Mouse (Mus musculus) v-Abl transformed pro-B cells (cell line): ENCODE measurements around the gene Kit.

Experiments used
- in situ Hi-C, 2 experiments: fragments of 400-800 bp; cut with MboI; formaldehyde crosslinking; loops; one replicate each; pipeline ENCODE4 v1.15.1; 2025; ENCODE audit not compliant: unreplicated experiment in 2 of 2

The Kit gene

DNA sequence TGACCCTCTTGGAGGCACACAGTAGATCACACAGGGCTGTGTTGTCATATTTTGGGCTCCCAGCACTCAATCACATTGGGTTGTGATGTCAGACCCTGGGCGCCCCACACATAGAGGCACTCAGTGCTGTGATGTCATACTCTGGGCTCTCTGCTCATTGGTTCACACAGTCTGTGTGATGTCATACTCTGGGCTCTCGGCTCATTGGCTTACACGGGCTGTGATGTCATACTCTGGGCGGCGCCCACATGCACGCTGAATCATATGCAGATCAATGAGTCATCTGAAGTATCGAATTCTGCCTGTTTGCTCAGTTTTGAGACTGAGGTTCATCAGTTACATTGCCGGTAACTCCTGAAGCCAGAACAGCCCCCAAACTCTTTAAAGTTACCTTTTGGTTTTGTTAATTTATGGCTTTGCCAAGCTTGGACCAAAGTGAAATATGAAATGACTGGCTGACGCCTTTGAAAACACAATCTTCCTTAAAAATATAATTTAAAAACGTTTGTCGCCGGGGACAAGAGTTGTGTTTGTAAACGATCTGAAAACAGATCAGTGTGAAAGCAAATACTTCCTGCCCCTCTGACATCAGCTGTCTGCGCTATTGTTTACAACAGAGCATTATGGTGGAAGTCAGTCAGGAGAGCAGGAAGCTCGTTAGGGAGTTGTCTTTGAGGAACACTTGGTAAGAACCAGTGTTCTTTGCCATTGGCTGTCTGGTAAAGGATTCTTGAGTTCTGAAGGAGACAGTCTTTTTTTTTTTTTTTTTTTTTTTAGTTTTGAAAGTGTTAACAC, 15.0 kb downstream of the Kit start:
- in situ Hi-C loops = no loop called here

DNA sequence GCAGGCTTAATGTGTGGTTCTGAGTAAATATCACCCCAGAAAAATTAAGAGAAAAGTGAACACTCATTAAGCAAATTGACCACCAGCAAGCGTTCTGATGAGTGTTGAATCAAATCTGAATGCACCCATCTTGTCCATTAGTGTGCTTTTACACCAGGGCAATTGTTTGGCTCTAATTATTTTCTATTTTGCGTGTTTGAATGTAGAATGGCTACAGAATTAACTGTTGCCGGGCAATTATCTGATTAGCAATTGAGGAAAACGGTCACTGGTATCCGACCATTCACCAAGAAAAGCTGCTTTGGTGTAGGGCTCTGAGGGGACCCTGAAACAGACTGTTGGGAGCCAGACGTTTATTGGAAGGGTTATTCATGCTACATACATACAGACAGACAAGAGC, 16.2 kb downstream of the Kit start:
- in situ Hi-C loops = no loop called here

DNA sequence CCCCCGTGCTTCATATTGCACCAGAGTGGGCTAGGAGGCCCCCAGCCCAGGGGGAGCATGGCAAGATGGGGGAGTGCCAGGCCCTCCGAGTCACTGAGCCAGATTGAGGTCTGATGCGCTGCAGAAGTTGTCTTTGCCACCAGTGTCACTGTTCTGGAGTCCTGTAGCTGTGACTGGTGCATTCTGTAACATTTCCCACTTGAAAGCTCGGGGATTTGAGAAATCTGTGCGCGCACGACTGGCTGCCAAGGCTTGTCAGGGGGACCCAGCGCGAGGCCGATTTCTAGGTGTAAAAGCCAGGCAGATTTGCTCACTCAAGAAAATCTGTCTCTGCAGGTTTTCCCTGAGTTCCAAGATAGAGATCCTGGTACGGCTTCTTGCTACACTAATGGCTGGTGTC, 16.9 kb downstream of the Kit start:
- in situ Hi-C loops = no loop called here

DNA sequence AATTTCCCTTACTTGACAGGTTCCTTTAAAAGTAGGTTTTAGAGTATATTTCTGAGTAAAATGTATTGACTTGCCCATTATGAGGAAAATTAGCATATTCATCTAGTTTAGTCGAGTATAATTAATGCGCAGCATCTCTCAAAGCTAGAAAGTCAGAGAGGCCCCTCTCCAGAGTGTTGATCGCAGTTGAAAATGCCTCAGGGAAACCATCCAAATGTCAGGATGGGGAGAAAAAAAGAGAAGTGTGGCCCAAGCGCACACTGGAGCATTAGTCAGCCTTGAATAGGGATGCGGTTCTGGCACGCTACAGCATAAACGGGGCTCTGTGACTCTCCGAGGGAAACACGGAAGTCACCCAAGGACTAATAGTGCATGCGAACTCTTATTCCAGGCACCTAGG, 20.6 kb downstream of the Kit start:
- in situ Hi-C loops = no loop called here

DNA sequence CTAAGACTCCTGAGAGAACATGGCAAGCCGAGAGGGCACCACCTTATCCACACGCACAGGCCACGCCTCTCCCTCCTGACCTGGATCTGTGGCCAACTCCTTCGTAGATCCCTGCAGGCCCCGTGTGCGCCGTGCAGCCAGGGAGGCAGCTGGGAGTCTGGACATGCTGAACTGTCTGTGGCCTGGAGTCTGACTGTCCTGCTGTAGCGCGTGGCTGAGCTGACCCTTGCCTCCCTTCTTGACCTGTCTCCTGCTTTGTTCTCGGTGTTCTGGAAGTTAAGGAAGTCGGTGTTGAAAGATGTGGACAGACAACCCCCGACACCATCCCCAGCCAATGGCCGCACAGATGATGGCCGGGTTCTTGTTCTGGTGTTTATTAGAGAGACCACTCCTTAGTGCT, 21.5 kb downstream of the Kit start:
- in situ Hi-C loops = no loop called here

DNA sequence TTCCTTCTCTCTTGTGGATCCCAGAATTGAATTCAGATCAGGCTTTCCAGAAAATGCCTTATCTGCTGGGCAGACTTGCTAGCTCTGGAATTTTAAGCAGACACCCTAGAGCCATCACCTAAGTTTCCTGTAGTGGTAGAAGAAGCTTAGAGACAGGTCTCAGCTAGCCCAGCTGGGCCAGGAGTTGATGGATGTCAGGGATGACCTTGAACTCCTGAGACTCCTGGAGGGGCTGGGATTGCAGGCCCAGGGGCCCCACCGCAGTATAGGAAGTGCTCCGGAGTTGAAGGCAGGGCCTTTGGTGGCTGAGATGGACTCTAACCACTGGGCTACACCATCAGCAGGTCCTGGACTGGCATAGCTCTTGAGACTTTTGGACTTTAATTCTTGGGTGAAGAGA, 22.6 kb downstream of the Kit start:
- in situ Hi-C loops = no loop called here

DNA sequence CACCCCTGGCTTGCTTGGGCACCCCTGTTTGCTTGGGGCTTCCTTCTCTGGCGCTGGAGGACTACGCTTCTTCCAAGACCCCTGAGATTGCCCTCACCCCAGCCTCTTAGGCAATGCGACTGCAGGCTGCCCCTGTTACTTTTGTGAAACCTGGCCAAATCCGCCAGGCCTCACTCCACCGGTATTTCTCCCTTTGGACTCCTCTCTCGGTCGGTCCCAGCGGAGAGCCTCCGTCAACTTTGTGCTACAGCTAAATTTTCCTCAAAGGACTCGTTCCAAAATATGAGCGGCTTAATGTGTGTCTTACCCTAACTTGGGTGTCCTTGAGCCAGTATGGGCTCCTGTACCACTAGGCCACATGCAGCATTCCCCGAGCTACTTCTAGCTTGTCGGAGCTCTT, 23.8 kb downstream of the Kit start:
- in situ Hi-C loops = no loop called here

DNA sequence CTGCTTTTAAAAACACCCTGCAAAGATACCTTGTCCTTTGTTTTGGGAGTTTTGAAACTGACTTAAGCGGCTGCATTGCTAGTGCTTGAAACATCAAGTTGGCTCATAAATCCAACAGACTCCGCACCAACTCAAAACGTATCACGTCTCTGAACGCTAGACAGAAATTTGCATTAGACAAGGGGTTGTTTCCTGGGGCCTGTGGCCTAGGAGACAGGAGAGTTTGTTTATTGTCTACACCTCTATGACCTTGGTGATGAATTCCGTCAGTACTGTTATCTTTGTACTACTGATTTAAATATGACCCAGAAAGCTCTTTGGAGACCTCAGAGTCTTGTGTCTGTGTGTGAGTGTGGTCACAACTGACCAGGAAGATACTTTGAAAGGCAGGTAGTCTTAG, 25.3 kb downstream of the Kit start:
- in situ Hi-C loops = no loop called here

DNA sequence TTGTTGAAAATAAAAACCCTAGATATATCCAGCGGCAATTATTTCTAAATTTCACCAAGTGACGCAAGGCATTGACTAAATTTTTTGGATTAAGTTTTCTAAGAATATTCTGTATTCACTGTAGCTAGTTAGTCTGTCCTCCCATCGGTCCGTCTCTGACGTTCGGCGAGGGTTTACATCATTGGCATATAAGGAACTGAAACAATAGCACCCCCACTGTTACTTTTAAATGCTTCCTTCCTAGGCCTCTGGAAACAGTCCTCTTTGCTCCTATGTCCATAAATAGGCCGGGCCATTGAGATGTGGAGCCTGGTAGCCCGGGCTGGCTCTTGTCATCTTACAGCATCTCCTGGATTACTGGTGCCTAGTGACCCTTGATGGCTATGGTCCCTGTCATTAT, 29.5 kb downstream of the Kit start:
- in situ Hi-C loops = no loop called here

DNA sequence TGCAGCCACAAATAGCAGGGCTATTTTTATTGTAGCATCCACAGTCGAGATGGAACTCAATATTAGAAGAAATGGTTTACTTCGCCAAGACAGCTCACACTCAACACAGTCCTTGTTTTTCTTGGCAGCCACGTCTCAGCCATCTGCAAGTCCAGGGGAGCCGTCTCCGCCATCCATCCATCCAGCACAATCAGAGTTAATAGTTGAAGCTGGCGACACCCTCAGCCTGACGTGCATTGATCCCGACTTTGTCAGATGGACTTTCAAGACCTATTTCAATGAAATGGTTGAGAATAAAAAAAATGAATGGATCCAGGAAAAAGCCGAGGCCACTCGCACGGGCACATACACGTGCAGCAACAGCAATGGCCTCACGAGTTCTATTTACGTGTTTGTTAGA, 32.2 kb downstream of the Kit start:
- in situ Hi-C loops = no loop called here

DNA sequence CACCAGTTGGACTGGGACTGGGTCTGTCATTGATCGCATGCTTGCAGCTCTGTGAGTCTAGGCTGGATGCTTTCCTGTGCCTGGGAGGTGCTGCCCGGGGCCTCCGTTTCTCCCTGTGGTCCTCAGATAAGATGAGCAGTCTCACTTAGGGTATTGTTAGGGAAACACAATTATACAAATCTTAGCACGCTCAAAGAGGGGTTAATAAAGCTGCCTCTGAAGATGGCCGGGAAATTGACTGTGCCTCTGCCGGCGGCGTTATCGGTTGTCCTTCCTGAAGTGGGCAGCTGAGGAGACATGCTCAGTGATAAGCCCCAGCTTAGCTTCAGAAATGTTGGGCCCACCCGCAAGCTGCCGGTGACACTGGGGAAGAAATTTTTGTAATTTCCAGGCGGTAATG, 33.3 kb downstream of the Kit start:
- in situ Hi-C loops = no loop called here

DNA sequence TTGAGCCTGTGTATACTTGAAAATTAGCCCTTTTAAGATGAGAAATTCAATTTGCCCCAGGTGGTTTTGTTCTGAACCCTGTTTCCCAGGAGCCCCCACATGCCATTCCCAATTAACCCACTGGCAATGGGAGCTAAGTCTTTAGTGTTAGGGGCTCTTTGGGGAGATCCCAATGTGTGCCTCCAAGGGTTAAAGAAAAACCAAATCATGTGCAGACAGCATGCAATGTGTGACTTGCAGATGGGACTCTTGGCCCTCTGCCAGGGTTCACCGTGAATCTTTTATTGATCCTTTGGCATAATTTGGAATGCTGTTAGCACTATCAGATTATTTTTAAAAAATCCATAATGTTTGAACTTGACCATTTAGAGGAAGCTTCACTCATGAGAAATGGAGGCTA, 37.7 kb downstream of the Kit start:
- in situ Hi-C loops = no loop called here

DNA sequence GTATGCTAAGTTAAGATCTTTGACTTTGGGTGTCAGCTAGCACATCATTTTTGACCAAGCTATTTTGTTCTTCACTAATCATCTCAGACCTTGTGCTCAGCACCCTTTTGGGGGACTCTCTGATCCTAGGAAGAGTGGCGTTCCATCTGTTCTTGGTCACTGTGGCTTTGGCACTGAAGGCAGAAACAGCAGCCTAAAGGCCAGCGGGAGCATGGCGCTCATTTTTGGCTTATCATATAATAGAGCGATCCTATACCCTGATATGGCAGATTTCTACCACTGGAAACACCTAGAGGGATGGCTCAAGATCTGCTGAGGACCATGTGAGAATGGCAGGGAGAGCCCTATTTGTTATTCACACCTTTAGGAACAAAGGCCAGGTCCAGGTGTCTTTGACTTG, 38.2 kb downstream of the Kit start:
- in situ Hi-C loops = no loop called here

DNA sequence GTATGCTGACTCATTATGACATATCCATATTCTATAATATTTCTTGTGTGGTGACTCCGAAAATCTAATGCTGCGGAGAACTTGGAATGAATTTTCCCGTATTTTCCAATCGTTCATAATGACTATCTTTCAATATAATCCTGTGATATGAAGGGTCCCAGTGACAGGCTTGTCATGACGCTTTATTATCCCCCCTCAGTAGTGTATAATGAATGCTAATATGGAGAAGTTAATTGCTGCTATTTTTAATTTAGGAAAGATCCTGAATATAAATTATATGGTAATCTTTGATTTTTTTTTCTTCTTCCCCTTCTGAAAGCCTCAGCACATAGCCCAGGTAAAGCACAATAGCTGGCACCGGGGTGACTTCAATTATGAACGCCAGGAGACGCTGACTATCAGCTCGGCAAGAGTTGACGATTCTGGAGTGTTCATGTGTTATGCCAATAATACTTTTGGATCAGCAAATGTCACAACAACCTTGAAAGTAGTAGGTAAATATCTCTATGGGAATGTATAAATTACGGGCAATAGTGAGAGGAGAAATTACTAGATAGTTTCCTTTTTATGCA, 40.4 kb downstream of the Kit start:
- in situ Hi-C loops = no loop called here

DNA sequence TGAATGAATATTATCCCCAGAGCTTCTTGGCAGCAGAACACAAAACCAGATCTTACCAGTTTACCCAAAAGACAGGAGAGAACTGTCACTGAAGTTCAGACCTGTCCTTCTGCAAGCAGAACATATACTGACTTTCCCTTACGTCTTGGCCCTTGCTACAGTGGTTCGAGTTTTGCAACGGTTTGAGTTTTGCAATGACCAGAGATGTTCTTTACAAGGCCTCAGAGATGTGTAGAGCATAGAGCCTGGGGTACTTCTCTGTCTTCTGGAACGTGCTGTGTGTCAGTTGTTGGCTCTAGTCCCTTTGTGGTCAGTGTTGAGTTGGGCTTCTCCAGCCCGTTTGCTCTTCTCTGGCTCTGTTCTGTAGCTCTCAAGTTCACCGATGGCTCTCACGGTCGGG, 40.9 kb downstream of the Kit start:
- in situ Hi-C loops = no loop called here

DNA sequence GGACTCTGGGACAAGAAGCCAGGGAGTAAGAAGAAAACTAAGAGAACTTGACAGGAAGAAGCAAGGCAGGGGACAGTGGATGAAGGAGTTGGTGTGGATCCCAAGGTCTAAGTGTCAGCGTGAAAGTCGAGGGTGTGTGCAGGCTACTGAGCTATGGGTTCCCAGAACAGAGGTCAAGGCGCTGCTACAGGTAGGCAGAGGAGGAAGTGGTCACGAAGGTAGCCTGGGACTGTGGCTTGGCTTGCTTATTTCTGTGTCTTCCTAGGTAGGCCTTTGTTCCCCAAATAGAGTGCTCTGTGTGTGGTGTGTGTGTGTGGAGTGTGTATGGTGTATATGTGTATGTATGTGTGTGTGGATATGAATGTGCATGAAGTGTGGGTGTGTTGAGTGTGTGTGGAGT, 47.7 kb downstream of the Kit start:
- in situ Hi-C loops = no loop called here

DNA sequence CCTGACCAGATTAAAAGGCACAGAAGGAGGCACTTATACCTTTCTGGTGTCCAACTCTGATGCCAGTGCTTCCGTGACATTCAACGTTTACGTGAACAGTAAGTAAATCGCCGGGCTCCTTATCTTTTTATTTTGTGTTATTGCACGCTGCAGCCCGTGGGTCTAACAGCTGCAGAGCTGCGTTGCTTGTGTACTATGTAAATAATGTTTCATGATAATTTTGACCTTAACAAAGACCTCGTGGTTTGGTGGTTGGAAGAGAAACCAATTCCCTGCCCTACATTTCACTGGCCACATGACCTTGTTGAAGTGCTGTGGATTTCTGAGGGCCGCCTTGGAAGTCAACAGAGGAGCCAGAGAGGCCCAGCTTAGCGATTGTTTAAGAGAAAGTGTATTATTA, 48.3 kb downstream of the Kit start:
- in situ Hi-C loops = no loop called here

DNA sequence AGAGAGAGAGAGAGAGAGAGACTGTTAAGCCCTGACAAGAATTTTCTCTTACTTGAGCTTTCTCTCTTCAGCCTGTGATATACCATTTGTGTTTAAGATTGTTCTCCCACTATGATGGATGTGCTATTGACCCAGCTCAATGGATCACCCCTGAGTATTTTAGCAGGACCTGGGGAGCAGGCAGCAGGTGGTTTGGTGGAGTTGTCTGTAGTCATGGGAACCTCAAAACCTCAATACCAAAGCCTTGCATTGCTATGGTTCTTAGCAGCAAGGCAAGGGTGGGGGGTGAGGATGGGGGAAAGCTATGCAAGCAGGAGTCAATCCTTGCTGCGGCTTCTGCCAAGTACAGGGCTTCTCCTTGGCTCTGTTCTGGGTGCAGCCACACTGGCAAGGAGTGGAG, 48.8 kb downstream of the Kit start:
- in situ Hi-C loops = no loop called here

DNA sequence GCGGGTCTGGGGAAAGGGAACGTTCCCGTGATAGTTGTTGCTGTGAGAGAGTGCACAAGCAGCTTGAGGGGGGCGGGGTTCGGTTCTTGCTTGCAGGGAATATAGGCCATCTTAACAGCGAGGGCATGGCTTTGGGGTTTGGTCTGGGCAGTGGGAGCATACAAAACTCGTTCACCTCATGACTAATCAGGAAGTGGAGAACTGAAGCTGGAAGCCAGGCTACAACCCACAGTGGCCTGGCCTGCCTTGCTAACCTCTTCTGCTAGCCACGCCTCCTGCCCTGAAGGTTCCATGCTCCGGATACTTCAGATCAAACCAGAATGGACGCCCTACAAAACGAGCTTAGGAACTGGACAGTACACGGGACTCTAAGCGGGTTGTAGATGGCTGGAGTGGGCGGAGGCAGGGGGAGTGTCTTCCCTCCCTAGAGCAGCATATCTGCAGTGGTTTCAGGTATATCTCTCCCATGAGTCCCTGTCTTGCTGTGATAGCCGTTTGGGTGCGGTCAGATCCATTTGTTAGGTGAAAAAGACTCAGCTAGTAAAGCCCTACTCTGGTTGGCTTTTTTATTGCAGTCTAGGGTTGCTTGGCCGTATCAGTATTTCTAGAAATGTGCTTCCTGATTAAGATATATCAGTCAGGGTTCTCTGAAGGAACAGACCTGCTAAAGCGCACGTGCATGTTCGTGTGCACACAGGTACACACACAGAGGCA, 49.4 kb downstream of the Kit start:
- in situ Hi-C loops = no loop called here

DNA sequence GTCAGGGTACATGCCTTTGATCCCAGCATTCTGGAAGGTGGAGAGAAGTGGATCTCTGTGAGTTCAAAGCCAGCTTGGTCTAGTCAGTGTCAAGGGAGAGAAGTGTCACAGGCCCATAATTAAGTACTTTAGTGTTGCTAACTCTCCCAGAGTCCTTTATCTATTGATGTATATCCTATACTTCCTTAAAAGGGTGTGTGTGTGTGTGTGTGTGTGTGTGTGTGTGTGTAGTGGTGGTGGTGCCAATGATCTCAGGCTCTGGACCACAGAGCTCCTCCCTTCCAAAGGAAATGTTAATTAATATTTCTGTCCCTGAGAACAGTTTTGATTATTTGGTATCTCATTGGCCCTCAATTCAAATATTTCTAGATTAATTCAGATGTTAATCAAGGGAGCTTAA, 50.3 kb downstream of the Kit start:
- in situ Hi-C loops = no loop called here

DNA sequence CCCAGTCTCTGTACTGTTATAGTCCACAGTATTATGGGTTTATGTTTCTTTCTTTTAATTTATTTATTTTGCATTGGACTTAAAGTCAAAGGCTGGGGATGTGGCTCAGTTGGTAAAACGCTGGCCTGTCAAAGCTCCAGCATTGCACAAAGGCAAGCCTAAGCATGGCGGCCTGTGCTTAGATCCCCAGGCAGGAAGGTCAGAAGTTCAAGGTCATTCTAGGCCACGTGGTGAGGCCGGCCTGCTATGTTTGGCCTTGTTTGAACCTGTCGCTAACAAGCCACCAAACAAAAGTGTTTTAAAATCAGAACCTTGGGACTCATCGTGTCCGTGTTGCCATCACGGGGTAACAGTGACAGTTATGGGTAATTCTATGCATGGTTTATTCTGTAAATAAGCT, 51.6 kb downstream of the Kit start:
- in situ Hi-C loops = no loop called here

DNA sequence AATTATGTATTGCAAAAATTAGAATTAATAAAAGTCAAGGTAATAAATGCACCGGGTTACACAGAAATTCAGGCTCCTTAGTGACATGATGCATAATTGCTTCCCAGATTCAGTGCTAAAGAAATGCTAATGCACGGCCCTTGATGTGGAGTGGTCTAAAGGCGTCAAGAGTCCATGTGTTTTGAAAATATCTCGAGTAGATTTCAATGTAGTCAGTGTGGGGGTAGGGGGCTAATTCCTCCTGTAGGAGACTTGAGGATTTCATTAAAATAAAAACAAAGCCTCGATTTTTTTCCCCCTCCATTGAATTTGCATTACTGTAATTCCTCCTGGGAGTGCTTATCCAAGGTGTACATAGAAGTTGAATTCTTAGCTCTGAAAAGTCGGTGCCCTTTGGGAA, 52.0 kb downstream of the Kit start:
- in situ Hi-C loops = no loop called here
